Mouse (Mus musculus): Measurements from ENCODE around the gene Gcn1l1.
"Not testable (repeated sequence)": the region's sequence is repeated elsewhere in the genome, so short reads cannot be mapped to it uniquely, and the experiment has no call there.

Gene Gcn1l1

DNA sequence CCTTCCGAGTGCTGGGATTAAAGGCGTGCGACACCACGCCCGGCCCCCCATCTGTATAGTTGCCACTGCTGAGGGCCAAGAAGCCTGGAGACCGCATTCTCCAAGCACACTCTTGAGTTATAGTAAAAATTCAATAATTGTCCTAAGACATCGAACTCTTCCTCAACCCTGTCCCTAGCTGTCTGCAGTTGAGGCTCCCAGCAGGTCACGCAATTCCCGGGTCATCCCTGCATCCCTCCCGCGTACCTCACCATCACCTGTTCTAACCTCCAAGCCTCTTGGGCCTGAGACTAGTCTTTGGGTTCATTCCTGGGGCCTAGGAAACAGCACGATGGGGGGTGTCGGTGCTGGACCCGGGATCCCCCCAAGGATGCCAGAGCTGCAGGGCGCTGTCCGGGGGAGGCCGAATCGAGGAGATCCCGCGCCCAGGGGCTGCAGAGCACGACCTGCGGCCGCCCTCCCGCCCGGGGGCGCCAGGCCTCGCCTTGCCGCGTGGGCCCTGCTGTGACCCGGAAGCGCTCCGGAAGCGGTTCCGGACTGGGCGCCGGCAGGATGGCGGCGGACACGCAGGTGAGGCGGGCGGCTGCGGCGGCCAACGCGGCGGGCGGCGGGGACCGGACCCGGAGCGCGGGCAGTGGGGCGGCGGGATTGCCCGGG is at the start of gene Gcn1l1:
TSS of gene Gcn1l1 (plus strand) at position 518 of the 657 bp plus-strand sequence.
- peak; percentile 85 for DNase-seq (ENCODE audit: low spot score)

DNA sequence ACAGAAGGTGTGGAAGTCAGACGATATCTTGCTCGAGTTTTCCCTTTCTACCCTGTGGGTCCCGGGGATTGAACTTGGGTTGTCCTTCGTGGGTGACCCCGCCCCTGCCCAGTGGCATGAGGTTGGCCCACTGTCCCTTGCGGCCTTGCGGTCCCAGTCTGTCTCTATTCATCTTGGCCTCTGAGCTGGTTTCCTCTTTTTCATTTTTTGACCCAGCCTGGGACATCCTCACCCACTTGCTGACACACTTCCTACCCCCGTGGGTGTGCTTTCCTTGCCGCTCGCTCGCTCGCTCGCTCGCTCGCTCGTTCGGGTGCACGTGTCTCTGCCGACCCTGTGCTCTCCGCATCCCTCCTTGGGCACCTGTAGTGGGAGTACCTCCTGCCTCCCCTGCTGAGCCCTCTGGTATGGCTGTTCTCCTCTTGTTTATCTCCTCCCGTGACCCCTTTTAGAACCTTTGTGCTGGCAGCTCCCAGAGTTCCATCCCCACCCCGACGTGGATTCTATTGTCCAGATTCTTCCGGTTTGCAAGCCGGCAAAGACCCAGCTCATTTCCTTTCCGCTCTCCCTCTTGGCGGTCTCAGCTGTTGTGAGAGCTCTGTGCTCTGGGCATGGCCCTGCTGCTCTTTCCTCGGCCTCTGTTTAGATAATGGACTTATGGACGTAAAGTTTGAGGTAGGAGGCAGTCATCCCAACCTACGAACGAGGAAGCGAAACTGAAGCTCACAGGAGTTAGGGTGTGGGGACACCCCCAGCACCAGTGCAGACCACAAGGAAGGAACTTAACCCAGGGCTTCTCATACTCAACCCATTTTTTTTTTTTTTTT is 48.8 kb upstream of the Gcn1l1 start:
- DNase-seq (ENCODE audit: low spot score) = no peak

- DNase-seq (ENCODE audit: low spot score) = no peak
Measured at GRCm38 (mm10) chr5:115516908-115517307, 48.1 kb upstream of the Gcn1l1 start.

DNA sequence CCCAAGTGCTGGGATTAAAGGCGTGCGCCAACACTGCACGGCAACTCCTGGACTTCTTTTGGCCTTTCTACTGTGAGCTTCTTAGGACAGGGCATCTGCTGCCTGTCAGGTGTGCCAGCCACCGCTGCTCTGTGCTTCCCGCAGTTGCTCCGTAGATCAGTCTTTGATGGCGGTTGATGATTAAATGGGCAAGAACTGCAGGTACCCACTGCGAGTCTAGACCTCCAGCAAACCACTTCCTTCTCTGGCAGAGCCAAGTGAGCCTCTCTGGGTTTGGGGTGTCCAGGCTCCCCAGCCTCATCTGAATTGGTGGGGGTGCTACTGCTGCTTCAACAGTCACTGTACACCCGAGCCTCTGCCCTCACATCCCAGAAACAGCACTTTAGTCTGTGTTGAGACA is 47.6 kb upstream of the Gcn1l1 start:
- no peak for DNase-seq (ENCODE audit: low spot score)

GRCm38 (mm10) chr5:115518214-115518613 is 46.8 kb upstream of the Gcn1l1 start:
- DNase-seq (ENCODE audit: low spot score) = not testable (repeated sequence)

GRCm38 (mm10) chr5:115520325-115520869 is 44.7 kb upstream of the Gcn1l1 start:
- DNase-seq (ENCODE audit: low spot score) = no peak

GRCm38 (mm10) chr5:115521553-115522461 is 43.2 kb upstream of the Gcn1l1 start:
- DNase-seq (ENCODE audit: low spot score) = no peak

DNA sequence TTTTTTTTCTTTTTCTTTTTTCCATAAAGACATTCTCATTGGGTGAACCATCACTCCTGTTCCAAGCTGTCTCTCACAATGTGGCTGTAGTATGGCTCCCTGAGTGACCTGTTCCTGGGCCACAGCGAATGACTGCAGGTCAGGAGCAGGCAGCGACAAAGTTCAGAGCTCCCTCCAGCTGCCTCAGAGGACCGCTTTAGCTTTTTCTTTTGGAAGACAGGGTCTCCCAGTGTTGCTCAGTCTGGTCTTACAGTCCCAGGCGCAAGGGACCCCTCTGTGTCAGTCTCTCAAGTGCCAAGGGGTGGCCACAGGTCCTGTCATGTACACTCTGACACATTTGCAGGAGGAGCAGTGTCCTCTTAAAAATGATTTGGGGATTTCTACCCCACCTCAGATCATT is 42.5 kb upstream of the Gcn1l1 start:
- DNase-seq (ENCODE audit: low spot score) = no peak

- no peak for DNase-seq (ENCODE audit: low spot score)
Measured at GRCm38 (mm10) chr5:115522981-115523499, 42.0 kb upstream of the Gcn1l1 start.

GRCm38 (mm10) chr5:115523971-115524370 is 41.1 kb upstream of the Gcn1l1 start:
- DNase-seq (ENCODE audit: low spot score) = no peak

GRCm38 (mm10) chr5:115524471-115524870 is 40.6 kb upstream of the Gcn1l1 start:
- DNase-seq (ENCODE audit: low spot score) = no peak

DNA sequence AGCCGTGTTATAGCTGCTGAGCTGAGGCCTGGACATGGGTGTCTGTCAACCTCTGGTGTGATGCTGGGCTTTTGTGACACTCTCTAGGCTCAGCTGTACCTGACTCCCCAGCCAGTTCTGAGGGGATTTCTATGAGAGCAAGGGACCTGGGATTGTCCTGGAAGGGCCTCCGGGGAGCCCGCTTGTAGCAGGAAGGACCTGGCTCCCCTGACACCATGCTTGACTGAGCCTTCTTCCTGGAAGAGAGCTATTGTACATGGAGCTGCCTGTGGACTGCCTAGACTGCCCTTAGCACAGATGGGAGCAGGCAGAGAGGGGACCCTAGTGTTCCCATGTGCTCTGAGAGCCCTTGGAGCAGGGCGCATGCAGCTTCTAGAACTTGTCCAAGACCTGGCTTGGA is 39.6 kb upstream of the Gcn1l1 start:
- no peak for DNase-seq (ENCODE audit: low spot score)

DNA sequence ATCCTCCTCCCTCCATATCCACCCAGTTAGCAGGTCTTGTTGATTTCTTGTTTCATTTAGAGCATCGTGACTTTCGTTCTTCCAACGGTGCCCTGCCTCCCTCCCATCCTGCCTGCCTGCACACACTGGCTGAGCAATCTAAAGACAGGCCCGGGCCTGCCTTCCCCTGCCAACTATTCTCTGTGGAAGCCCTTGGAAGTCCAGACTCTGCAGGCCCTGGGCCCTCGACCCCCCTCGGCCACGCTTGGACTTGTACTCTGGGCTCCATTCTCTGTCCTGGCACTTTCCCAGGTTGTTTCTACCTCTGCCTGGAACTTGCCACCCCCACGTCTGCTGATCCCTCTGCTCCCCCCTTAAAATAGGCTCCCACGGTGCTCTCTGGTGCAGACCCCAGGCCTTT is 39.1 kb upstream of the Gcn1l1 start:
- DNase-seq (ENCODE audit: low spot score) = no peak

DNA sequence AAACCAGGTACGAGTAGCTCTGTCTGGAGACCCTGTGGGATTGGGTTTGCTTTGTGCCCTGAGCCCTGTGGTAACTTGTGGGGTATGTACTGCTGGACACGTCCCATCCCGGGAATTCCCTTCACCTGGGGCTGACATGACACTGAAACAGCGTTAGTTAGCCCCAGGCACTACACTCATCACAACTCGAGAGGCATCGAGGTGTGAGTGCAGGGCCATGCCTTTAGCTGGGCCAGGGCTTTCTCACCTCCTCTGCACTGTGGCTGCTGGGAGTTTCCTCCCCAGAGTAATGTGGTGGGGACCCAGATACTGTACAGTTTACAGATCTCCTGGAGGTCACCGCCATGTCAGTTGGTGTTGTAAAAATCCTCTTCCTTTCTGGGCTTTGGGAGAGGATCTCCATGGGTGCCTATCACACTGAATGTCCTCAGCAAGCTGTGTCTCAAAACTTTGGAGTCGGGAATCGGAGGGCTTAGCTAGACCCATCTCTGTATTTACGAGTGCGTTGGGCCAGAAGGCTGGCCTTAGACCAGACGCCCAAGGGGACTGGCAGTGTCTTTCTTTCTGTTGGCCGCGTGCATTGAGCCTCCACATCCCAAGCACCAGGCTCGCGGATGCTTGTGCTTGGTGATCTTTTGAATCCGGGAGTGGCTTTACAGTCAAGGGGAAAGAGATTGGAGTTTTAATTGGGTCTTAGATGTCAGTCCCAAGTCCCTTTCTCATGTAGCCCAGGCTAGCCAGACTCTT is 38.4 kb upstream of the Gcn1l1 start:
- DNase-seq (ENCODE audit: low spot score) = no peak

DNA sequence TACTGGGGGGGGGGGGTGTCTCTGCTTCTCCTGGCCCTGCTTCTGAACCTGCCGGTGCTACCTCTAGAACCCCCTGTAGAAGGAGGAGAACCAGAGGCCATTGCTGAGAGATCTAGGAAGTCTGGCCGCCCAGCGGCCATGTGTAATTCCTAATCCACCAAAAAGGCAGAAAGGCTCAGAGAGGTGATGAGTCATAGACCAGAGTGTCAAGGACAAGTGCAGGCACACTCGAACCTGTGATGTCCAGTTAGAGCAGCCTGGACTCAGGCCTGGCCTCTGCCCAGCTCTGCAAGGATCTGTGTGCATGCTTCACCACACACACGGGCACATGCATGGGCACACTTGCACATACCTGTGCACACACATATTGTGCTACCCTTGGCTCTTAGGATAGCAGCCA is 36.9 kb upstream of the Gcn1l1 start:
- DNase-seq (ENCODE audit: low spot score) = no peak

DNA sequence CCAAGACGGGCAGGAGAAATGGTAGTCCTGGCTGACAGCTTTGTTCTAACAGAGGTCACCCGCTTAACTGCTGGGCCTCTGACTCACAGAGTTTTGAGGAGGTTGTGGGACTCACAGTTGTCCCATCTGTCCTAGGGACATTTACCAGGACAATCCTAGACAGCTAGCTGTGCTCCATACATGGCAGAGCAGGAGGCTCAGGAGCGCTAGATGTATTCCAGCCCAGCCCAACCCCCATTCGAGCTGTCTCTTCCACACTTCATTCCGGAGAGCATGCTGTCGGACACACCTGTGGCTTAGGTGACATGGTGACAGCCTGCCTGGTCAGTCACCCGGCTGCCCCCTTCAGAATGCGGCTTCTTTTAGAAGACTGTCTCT is 35.7 kb upstream of the Gcn1l1 start:
- DNase-seq (ENCODE audit: low spot score) = no peak

GRCm38 (mm10) chr5:115529742-115530446 is 35.2 kb upstream of the Gcn1l1 start:
- no peak for DNase-seq (ENCODE audit: low spot score)

- no peak for DNase-seq (ENCODE audit: low spot score)
Measured at GRCm38 (mm10) chr5:115530447-115530809, 34.6 kb upstream of the Gcn1l1 start.

- peak; percentile 60 for DNase-seq (ENCODE audit: low spot score)
Measured at GRCm38 (mm10) chr5:115531671-115532270, 33.3 kb upstream of the Gcn1l1 start.

- DNase-seq (ENCODE audit: low spot score) = no peak
Measured at GRCm38 (mm10) chr5:115534290-115534731, 30.7 kb upstream of the Gcn1l1 start.
